Mouse (Mus musculus) hindbrain, embryonic 13.5 days (tissue): ENCODE measurements around the gene Rasip1. TPM values are rescaled to one million over a fixed set of nuclear protein-coding genes. Genes with fewer than 3 reads are reported as not detected.
A peak's percentile ranks its signal among the peaks of the same experiment; 100 is the strongest.

Experiments
- ATAC-seq: fragments of 200-750 bp; cut with Nextera tagmentation; 2 replicates; pipeline ENCODE4 v1.8.0; 2017; ENCODE audit warnings: moderate TSS enrichment; ENCODE audit not compliant: low FRiP score
- H3K27ac ChIP-seq: fragments of 300-500 bp; sonication (generic); 2 replicates; pipeline ENCODE4 v1.5.1; 2015; ENCODE audit warnings: inconsistent platforms, mild to moderate bottlenecking, moderate library complexity
- H3K27me3 ChIP-seq: fragments of 300-500 bp; sonication (generic); 2 replicates; pipeline ENCODE4 v1.6.1; 2015; ENCODE audit warnings: mild to moderate bottlenecking, inconsistent platforms
- H3K36me3 ChIP-seq: fragments of 300-500 bp; sonication (generic); 2 replicates; pipeline ENCODE4 v1.6.1; 2015; ENCODE audit warnings: mild to moderate bottlenecking, inconsistent platforms
- H3K4me1 ChIP-seq: fragments of 300-500 bp; sonication (generic); replicated peaks from 2 replicates; pipeline ENCODE4 v1.6.1; 2015; ENCODE audit warnings: inconsistent platforms
- H3K4me2 ChIP-seq: fragments of 300-500 bp; sonication (generic); 2 replicates; pipeline ENCODE4 v1.6.1; 2015; ENCODE audit warnings: inconsistent platforms, mild to moderate bottlenecking, moderate library complexity
- H3K4me3 ChIP-seq: fragments of 300-500 bp; sonication (generic); 2 replicates; pipeline ENCODE4 v1.5.1; 2015; ENCODE audit warnings: mild to moderate bottlenecking, inconsistent platforms
- H3K9ac ChIP-seq: fragments of 300-500 bp; sonication (generic); 2 replicates; pipeline ENCODE4 v1.6.1; 2015; ENCODE audit warnings: mild to moderate bottlenecking, inconsistent platforms
- H3K9me3 ChIP-seq: fragments of 300-500 bp; sonication (generic); 2 replicates; pipeline ENCODE4 v1.6.1; 2016; ENCODE audit warnings: inconsistent platforms
- WGBS: fragments of 180-500 bp; shearing (Covaris S2); methylation state at CpG from one replicate; pipeline ENCODE4 v1.1.7; 2015; 5-methylcytosine and 5-hydroxymethylcytosine counted together
- polyA plus RNA-seq: library from polyadenylated mRNA; unstranded; fragments of >200 nt; fragmentation: Nextera tagmentation; extraction: Ambion mirVana; gene quantifications from 2 replicates; pipeline ENCODE4 v1.2.1, GENCODE M21; 2015

Gene Rasip1
- polyA plus RNA-seq, 1 experiment from 2014 or later, result 12.7 TPM

DNA sequence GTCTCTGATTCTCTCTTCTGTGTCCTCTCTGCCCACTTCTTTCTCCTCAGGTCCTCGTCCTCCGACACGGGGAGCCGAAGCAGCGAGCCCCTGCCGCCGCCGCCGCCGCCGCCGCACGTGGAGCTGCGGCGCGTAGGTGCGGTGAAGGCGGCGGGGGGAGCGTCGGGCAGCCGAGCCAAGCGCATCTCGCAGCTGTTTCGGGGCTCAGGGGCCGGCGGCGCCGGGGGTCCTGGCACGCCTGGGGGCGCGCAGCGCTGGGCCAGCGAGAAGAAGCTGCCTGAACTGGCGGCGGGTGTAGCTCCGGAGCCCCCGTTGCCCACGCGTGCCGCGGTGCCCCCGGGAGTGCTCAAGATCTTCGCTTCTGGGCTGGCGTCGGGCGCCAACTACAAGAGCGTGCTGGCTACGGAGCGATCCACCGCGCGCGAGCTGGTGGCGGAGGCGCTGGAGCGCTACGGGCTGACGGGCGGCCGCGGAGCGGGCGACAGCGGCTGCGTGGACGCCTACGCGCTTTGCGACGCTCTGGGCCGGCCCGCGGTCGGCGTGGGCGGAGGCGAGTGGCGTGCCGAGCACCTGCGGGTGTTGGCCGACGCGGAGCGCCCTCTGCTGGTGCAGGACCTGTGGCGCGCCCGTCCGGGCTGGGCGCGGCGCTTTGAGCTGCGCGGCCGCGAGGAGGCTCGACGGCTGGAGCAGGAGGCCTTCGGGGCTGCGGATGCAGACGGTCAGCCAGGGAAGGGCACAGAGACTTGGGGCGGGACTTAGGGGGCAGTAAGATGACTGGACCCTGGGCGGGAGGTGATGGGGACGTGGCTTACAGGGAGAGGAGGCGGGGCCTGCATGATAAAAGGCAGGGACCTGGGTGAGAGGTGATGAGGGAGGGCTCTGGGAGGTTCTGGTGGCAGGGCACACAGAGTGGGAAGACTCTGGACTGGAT is 1.3 kb downstream of the Rasip1 start:
- peaks cover 51% of the 10 kb centered on the region for H3K27me3 ChIP-seq
- H3K9me3 ChIP-seq, result no peaks in the 10 kb centered on the region
- no peaks in the 10 kb centered on the region for H3K36me3 ChIP-seq
- WGBS, result 1% methylated on average over 96 of the region's 105 CpGs
- ATAC-seq, result peak; percentile 87
- H3K27ac ChIP-seq, result peak overlapping the region; percentile 94
- peak overlapping the region; percentile 55 for H3K4me3 ChIP-seq
- H3K4me2 ChIP-seq, result peak overlapping the region; percentile 90
- peak overlapping the region; percentile 89 for H3K9ac ChIP-seq
- peaks cover 20% of the 10 kb centered on the region for H3K4me1 ChIP-seq

DNA sequence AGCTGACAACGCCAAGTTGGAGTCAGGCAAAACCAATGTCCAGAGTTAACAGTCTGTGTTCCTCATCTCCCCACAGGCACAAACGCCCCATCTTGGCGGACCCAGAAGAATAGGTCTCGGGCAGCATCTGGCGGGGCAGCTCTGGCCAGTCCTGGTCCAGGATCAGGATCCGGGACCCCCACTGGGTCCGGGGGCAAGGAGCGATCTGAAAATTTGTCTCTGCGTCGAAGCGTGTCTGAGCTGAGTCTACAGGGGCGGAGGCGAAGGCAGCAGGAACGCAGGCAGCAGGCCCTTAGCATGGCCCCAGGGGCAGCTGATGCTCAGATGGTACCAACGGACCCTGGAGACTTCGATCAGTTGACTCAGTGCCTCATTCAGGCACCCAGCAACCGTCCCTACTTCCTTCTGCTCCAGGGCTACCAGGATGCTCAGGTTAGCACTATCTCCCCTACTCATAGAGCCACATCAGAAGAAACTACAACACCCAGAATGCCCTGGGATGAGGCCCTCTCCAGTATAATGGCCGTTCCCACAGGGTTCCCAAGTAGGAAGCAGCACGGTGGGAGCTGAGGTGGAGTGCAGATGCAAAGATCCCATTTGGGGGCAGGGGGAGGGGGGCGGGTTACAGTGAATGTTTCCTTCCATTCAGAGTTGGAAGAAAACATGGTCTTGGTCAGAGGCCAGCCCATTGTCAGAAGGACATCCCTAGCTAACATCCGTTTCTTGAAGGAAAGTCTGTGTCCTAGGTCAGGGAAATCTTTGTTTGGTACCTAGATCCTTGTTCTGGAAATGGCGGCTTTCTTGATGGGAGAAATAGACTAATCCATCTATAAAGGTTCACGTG is 3.0 kb downstream of the Rasip1 start:
- H3K27ac ChIP-seq, result no peak overlapping the region
- ATAC-seq, result no peak
- no peak overlapping the region for H3K4me3 ChIP-seq
- peaks cover 20% of the 10 kb centered on the region for H3K4me1 ChIP-seq
- H3K27me3 ChIP-seq, result peaks cover 46% of the 10 kb centered on the region
- peaks cover 3% of the 10 kb centered on the region; the same call in 1 of the 2 replicates for H3K36me3 ChIP-seq
- no peak overlapping the region for H3K4me2 ChIP-seq
- 68% methylated on average over 23 of the region's 23 CpGs for WGBS
- no peaks in the 10 kb centered on the region for H3K9me3 ChIP-seq
- H3K9ac ChIP-seq, result no peak overlapping the region

DNA sequence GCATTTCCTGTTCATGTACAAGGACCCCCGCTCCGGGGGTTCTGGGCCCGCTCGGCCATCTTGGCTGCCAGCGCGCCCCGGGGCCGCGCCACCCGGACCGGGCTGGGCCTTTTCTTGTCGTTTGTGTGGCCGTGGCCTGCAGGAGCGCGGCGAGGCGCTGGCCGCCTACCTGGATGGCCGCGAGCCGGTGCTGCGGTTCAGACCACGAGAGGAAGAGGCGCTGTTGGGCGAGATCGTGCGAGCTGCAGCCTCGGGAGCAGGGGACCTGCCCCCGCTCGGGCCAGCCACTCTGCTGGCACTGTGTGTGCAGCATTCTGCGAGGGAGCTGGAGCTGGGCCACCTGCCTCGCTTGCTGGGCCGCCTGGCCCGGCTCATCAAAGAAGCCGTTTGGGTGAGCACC is 5.2 kb downstream of the Rasip1 start:
- ATAC-seq, result no peak
- peaks cover 33% of the 10 kb centered on the region for H3K27me3 ChIP-seq
- H3K27ac ChIP-seq, result no peak overlapping the region
- H3K36me3 ChIP-seq, result peaks cover 16% of the 10 kb centered on the region
- no peaks in the 10 kb centered on the region for H3K9me3 ChIP-seq
- peaks cover 16% of the 10 kb centered on the region for H3K4me1 ChIP-seq
- WGBS, result 21% methylated on average over 35 of the region's 35 CpGs
- peak overlapping the region; percentile 46 for H3K4me2 ChIP-seq
- peak overlapping the region; percentile 65 for H3K9ac ChIP-seq
- H3K4me3 ChIP-seq, result peak overlapping the region; percentile 21

DNA sequence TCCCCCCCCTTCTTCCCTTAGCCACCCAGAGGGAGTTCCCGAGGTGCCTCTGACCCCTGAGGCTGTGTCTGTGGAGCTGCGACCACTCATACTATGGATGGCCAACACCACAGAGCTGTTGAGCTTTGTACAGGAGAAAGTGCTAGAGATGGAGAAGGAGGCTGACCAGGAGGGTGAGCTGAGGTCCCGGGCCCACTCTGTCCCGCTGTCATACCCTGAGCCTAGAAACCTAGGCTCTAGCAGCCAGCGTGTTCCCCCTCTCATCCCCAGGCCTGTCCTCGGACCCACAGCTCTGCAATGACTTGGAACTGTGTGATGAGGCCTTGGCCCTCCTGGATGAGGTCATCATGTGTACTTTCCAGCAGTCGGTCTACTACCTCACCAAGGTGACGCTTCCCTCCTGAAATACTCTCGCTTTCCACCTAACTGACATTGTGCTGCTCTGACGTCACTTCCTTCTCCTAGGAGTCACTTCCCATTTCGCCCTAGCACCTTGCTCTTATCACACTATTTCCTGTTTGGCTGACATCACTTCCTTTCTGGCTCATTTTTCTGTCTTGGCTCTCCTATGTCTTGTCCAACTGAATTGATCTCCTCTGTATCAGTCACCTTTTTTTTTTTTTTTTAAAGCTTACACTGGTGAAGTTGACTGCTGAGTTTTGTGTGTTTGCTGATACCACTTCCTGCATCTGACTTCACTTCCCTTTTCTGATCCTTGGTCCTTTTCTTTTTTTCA is 7.8 kb downstream of the Rasip1 start:
- no peak overlapping the region for H3K27ac ChIP-seq
- H3K4me3 ChIP-seq, result no peak overlapping the region
- 93% methylated on average over 11 of the region's 11 CpGs for WGBS
- no peaks in the 10 kb centered on the region for H3K9me3 ChIP-seq
- no peak overlapping the region for H3K4me2 ChIP-seq
- H3K4me1 ChIP-seq, result peaks cover 14% of the 10 kb centered on the region
- no peak for ATAC-seq
- H3K9ac ChIP-seq, result no peak overlapping the region
- H3K27me3 ChIP-seq, result peaks cover 26% of the 10 kb centered on the region
- H3K36me3 ChIP-seq, result peaks cover 16% of the 10 kb centered on the region

DNA sequence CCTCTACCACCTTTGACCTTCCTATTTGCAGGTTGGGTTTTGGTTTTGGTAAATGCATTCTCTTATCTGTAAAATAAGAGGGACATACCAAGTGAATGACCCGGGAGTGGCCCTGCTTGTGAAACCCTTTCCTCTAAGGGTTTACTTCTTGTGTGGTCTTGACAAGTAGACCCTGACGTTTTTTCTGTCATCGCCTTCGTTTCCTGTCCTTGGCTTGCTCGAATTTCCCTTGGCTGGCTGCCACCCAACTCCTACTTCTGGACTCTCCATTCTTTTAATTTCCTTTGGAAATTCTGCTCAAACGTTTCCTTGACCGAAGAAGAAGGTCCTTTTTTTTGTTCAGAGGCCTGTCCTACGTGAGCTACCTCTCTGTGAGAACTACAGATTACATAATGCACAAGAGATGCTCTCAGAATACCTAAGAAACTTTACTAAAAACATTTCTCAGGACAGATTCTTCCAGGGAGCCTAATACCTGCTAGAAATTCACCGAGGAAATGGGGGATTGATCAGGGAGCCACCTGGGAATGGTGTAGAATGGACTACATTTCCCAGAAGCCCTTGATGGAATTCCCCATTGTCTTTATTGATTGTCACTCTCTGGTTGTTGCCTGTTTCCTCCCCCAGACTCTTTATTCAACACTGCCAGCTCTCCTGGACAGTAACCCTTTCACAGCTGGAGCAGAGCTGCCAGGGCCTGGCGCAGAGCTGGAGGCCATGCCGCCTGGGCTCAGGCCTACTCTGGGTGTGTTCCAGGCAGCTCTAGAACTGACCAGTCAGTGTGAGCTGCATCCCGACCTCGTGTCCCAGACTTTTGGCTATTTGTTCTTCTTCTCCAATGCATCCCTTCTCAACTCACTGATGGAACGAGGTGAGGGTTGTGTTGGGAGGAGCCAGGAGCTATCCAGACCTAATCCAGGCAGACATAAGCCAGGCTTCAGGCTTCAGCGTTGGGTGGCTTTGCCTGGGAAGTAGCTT is 8.7 kb downstream of the Rasip1 start:
- Histone ChIP-seq H3K9me3 (no peaks in the 10 kb centered on the region), H3K27me3 (peaks cover 23% of the 10 kb centered on the region), H3K9ac (no peak overlapping the region), H3K4me2 (no peak overlapping the region), H3K4me3 (no peak overlapping the region), H3K27ac (no peak overlapping the region), H3K4me1 (peaks cover 17% of the 10 kb centered on the region), H3K36me3 (peaks cover 16% of the 10 kb centered on the region)
- 86% methylated on average over 15 of the region's 15 CpGs for WGBS
- ATAC-seq, result no peak

DNA sequence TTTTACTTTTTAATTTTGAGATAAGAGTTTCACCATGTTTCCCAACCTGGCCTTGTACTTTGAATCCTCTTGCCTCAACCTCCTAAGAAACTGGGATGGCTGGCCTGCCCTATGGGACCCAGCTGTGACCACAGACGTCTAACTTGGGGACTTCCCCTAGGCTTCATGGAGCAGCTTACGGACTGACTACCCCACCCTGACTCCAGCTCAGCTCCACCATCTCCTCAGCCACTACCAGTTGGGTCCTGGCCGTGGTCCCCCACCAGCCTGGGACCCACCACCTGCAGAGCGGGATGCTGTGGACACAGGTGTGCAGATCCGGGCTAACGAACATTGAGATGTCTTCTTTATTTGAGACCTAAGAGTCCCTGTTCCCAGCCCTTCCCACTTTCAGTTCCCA is 10.4 kb downstream of the Rasip1 start:
- Histone ChIP-seq H3K4me2 (peak overlapping the region; percentile 48; the same call in 1 of the 2 replicates), H3K27me3 (peaks cover 7% of the 10 kb centered on the region), H3K4me1 (peaks cover 26% of the 10 kb centered on the region), H3K4me3 (no peak overlapping the region), H3K36me3 (peaks cover 16% of the 10 kb centered on the region), H3K27ac (no peak overlapping the region), H3K9ac (no peak overlapping the region), H3K9me3 (no peaks in the 10 kb centered on the region)
- no peak for ATAC-seq
- WGBS, result 93% methylated on average over 6 of the region's 6 CpGs

DNA sequence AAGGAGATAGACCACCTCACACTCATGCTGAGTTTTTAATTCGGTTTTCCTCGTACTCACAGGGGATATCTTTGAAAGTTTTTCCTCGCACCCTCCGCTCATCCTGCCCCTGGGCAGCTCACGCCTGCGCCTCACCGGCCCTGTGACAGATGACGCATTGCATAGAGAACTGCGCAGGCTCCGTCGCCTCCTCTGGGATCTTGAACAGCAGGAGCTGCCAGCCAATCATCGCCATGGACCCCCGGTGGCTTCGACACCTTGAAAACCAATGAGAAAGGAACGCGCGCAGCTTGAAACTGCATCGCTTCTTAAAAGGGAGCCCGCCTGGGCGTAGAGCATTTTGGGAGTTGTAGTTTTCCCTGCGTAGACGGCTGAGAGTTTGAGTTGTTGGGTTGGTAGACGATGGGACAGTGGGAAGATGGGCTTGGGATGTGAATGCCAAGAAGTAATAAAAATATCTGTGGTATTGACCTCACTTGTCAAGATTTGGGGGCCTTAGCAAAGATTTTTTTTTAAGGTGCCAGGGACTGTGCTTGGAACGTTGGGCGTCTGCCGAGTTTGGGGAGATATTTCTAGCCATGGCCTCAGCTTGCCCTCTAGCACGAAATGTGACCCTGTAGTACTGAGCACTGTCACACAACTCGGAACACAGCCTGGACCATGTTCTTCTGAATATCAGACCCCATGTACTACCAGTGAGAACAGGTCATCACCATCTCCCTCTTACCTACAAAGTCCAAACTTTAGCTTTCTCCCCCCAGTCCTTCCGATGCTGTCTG is 11.5 kb downstream of the Rasip1 start:
- peak; percentile 85 for ATAC-seq
- Histone ChIP-seq H3K4me2 (peak overlapping the region; percentile 48), H3K9me3 (no peaks in the 10 kb centered on the region), H3K4me1 (peaks cover 31% of the 10 kb centered on the region), H3K36me3 (peaks cover 16% of the 10 kb centered on the region), H3K27me3 (no peaks in the 10 kb centered on the region), H3K9ac (no peak overlapping the region), H3K27ac (no peak overlapping the region), H3K4me3 (peak overlapping the region; percentile 24)
- WGBS, result 16% methylated on average over 29 of the region's 29 CpGs

DNA sequence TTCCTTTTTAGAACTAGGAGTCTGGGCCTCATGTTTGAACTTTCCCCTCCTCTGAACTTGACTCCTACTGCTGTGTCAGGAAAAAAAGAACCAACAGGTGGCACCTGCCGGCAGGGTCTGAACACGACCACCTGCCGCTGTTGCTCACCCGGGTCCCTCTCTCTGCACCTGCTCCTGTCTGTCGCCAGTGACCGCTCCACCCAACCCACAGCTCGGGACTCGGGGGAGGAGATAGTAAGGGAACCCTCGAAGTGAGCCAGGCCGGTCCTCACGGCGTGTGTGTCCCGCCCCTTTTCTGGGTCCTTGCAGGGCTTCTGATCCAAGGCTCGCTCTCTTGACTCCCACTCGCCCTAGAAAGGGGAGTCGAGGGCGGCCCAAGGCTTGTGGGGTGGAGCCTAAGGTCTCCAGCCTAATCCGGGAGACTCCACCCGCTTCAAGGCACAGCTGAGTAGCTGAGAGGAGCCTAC is 12.3 kb downstream of the Rasip1 start, which contains the start of gene Mamstr:
Gene Mamstr, plus strand, starts transcription at position 417 of the 467 bp plus-strand sequence.
- 28% methylated on average over 19 of the region's 19 CpGs for WGBS
- no peak for ATAC-seq
- H3K9me3 ChIP-seq, result no peaks in the 10 kb centered on the region
- H3K9ac ChIP-seq, result no peak within 1 kb of the TSS
- H3K27ac ChIP-seq, result no peak within 1 kb of the TSS
- no peaks in the 10 kb centered on the region for H3K27me3 ChIP-seq
- H3K4me3 ChIP-seq, result no peak within 1 kb of the TSS
- H3K4me1 ChIP-seq, result peaks cover 38% of the 10 kb centered on the region
- H3K4me2 ChIP-seq, result no peak within 1 kb of the TSS
- H3K36me3 ChIP-seq, result peaks cover 16% of the 10 kb centered on the region

DNA sequence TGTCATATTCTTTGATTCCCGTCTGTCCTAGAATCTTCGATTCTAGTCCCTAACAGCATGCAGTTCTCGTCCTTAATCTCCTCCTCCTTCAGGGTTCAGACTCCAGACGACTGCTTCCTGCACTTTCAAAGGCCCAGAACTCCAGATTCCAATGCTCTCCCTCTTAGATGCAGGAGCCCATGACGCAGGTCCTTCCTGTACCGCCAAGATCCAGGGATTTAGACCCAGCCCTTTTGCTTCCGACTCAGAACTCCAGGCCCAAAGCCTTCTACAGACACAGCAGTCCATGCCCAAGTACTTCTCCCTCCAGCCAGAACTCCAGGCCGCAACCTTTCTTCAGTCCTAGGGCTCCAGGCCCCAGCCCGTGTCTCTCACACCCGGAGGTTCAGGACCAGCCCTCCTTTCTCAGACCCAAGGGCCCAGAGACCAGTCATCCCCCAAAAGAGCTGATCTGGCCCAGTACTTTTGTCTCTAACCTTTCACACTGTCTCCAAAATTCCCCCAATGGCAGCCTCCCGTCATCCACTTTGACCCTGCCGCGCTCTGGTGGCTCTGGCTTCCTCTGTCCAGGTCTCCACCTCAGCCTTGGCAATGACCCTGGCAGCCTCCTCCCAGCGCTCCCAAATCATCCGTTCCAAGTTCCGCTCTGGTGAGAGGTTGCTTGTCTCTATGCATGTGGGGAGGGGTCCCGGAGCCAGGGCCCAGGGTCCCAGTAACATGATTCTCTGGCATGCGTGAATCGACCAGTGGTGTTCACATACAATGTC is 13.1 kb downstream of the Rasip1 start:
- Histone ChIP-seq H3K27ac (no peak overlapping the region), H3K9me3 (no peaks in the 10 kb centered on the region), H3K4me1 (peaks cover 44% of the 10 kb centered on the region), H3K4me2 (no peak overlapping the region), H3K9ac (no peak overlapping the region), H3K4me3 (no peak overlapping the region), H3K27me3 (no peaks in the 10 kb centered on the region), H3K36me3 (peaks cover 13% of the 10 kb centered on the region)
- 77% methylated on average over 19 of the region's 19 CpGs for WGBS
- ATAC-seq, result no peak
